Mouse (Mus musculus): Measurements from ENCODE around the gene Gm14569.
A peak's percentile ranks its signal among the peaks of the same experiment; 100 is the strongest.

Gm14569 gene

GRCm38 (mm10) chrX:36491730-36492129 lies at the start of gene Gm14569:
Gm14569 (minus strand) TSS chrX:36491830.
- DNase-seq (ENCODE audit: low spot score in 2 of 2) = no peak

DNA sequence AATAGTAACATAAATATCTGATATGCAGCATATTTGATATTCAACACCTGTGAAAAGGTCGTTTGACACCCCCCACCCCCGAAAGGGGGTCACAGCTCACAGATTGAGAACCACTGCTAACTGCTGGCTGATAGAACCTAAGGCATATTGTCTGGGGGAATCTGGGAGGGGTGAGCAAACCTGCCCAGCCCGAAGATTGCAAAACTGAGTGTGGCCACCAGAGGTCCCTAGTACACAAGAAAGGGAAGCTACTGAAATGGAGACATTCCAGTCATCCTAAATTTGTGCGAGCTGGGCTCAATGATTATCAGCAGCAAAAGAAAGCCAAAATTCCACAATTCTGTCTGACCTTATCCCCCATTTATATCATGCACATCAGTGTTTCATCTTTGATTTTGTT lies 42.9 kb upstream of the Gm14569 start:
- DNase-seq (ENCODE audit: low spot score in 2 of 2) = peak; percentile 76 to 89

DNA sequence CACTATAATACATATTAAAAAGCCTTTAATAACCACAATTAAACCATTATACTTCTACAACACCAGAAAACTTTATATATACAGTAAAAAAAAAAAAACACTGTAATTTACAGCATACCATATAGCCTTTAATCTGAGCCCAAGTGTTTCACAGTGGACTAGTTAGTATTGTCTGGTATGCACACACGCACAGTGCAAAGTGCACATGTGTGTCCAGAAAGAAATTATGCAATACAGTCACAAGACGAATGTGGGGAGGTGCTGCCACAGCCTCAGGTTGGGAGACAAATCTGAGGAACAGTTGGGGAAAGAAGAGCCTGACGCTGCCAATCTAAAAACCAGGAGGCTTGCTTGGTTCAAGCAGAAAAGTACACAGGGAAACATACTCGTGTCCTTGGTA lies 42.1 kb upstream of the Gm14569 start:
- no peak for DNase-seq (ENCODE audit: low spot score in 2 of 2)

- no peak for DNase-seq (ENCODE audit: low spot score in 2 of 2)
Measured at GRCm38 (mm10) chrX:36530251-36530650, 38.6 kb upstream of the Gm14569 start.

GRCm38 (mm10) chrX:36523729-36524128 lies 32.1 kb upstream of the Gm14569 start:
- no peak for DNase-seq (ENCODE audit: low spot score in 2 of 2)

DNA sequence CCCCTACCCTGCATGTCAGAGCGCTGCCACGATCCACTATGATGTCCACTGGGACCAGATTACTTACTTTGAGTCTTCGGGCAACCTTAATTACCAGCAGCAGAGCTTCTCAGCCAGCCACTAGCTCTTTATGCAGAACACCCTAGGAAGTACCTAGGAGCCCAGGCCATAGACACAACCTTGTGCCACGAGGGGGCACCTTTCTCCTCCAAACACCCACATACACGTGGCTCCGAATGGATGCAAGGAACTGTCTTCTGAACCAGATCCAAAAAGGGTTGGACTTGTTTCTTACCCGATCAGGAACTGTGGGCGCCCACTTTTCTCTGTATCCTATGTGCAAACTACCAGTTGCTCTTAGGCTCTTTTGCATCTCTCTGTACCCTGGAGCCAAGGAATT lies 22.1 kb upstream of the Gm14569 start:
- DNase-seq (ENCODE audit: low spot score in 2 of 2) = no peak

DNA sequence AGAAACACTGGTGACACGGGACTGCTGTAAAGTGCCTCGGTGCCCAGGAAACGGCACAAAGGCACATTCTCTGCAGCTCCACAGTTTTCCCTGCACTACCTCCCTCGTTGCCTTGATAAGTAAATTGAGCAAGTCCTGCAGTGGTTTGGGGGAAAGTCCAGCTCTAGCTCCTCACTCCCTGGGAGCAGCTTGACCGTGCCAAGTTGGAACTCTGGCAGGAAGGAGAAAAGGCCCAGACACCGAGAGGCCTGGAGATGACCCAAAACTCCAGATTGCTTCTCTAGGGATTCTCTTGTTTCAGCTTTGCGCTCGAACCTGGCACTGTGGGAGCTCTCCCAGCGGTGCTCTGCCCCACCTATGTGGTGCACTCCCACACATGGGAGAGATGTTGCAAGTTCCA lies 21.6 kb upstream of the Gm14569 start:
- no peak for DNase-seq (ENCODE audit: low spot score in 2 of 2)

DNA sequence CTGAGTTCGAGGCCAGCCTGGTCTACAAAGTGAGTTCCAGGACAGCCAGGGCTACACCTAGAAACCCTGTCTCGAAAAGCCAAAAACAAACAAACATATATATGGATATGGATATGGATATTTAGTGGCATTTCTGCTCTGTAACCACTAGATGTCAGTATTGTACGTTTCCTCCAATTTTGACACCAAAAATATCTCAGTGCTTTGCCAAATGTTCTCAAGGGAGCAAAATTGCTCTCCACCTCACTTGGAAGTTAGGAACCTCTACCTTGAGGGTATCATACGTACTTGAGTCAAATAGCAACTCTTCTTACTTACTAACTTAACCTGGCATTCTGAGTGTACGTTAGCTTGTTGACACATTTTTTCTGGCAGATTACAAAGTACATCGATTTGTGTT lies 15.2 kb upstream of the Gm14569 start:
- no peak for DNase-seq (ENCODE audit: low spot score in 2 of 2)

- DNase-seq (ENCODE audit: low spot score in 2 of 2) = no peak
Measured at GRCm38 (mm10) chrX:36489506-36489905, 2.1 kb downstream of the Gm14569 start.

- DNase-seq (ENCODE audit: low spot score in 2 of 2) = no peak
Measured at GRCm38 (mm10) chrX:36487996-36488395, 3.6 kb downstream of the Gm14569 start.

GRCm38 (mm10) chrX:36474873-36475272 lies 16.8 kb downstream of the Gm14569 start:
- no peak for DNase-seq (ENCODE audit: low spot score in 2 of 2)

GRCm38 (mm10) chrX:36474103-36474751 lies 17.4 kb downstream of the Gm14569 start:
- peak; percentile 2 to 8 for DNase-seq (ENCODE audit: low spot score in 2 of 2)

- peak; percentile 12 to 46 for DNase-seq (ENCODE audit: low spot score in 2 of 2)
Measured at GRCm38 (mm10) chrX:36456031-36456430, 35.6 kb downstream of the Gm14569 start.

GRCm38 (mm10) chrX:36437932-36438331 lies 53.7 kb downstream of the Gm14569 start:
- no peak for DNase-seq (ENCODE audit: low spot score in 2 of 2)

- peak; percentile 1 to 3 for DNase-seq (ENCODE audit: low spot score in 2 of 2)
Measured at GRCm38 (mm10) chrX:36434993-36435392, 56.6 kb downstream of the Gm14569 start.

- peak in 1 of 2 experiments; percentile 3 for DNase-seq (ENCODE audit: low spot score in 2 of 2)
Measured at GRCm38 (mm10) chrX:36419153-36419552, 72.5 kb downstream of the Gm14569 start.

DNA sequence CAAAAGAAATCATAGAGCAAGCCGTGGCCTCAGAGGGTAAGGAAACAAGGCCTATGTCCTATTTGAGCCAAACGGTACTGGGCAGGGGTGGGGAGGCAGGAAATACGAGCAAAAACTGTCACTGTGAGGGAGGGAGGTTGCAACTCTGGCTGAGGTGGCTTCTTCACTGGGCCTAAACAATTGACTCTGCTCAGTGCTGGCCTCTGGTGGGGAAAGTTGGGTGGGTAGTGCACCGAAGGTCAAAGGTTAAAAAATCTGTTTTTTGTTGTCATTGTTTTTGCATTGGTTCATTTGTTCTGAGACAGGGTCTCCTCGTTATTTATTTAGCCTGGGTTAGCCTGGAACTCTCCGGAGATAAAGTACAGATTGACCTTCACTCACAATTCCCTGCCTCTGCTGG lies 89.3 kb downstream of the Gm14569 start:
- no peak for DNase-seq (ENCODE audit: low spot score in 2 of 2)

DNA sequence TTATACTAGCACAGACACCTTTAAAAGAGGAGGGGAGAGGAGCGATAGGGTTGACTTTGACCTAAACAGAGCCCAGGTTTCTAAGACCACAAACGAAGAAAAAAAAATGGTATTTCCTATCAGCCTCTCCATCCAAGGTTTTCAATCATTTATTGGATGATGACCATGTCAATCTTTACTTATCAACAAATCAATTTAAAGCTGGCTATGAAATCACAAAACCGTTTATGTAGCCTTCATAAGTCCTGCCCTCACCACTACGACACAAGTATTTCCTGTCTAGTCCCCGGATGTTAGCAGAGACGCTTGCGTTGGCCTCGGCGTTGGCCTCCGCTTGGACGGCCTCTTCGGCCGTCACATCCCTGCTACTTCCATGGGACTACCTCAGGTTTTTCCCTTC lies 90.7 kb downstream of the Gm14569 start, which contains the start of gene Gm6268:
Gene Gm6268 (plus strand): TSS at position 301 of the 400 bp plus-strand sequence.
- DNase-seq (ENCODE audit: low spot score in 2 of 2) = no peak

DNA sequence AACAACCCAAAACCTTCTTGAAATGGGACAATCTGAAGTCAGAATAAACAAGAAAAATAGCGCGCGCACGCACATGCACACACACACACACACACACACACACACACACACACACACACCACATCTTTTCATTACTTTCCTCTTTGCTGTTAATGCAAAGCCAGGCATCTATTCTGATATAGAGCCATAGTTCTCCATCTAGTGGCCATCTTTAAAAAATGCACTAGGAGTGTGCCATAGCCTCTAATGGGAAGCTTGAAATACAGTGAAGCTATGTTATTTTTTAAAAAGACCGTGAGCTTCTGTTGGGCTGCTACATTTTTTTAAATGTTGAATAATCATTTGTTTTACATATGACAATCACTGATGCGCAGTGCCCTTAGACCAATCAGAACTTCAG lies 98.4 kb downstream of the Gm14569 start:
- no peak for DNase-seq (ENCODE audit: low spot score in 2 of 2)

- peak; percentile 10 to 21 for DNase-seq (ENCODE audit: low spot score in 2 of 2)
Measured at GRCm38 (mm10) chrX:36392672-36393071, 99.0 kb downstream of the Gm14569 start.

DNA sequence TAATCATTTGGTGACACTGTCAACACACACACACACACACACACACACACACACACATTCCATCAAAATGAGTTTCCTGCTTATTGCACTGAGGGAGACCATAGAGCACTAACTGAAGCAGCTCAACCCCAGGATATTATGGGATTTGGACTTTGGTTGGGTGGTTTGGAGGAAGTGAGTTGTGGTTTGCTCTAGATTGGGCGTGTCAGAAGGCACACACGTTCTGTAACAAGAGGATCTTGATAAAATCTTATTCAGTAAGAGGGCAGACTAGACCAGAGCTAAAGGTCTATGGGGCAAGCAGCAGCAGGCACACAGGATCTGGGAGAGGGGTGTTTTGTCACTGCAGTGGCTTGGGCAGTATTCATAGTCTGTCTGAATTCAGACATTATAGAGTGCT lies 101.1 kb downstream of the Gm14569 start:
- no peak for DNase-seq (ENCODE audit: low spot score in 2 of 2)

DNA sequence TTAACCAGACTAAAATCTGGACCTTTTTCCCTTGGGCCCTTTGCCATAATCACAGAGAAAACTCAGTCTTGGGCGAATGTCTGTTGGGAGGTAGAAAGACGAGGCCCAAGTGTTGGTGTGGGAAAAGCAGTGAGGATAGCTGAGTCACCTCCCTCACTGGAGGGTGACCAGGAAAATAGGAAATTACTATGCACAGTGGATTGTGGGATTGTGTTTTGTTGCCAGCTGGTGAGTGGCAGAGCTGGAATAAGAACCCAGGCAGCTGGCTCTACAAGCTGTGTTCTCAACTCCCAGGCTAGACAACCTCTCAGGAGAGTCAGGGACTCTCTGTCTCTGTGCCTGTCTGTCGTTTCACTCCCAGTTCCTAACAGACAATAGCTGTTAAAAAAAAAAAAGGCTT lies 101.7 kb downstream of the Gm14569 start:
- DNase-seq (ENCODE audit: low spot score in 2 of 2) = peak; percentile 35 to 65

- DNase-seq (ENCODE audit: low spot score in 2 of 2) = no peak
Measured at GRCm38 (mm10) chrX:36385340-36385739, 106.3 kb downstream of the Gm14569 start.

Measured in right cerebral cortex, adult 2 months (tissue).